Mouse (Mus musculus) megakaryocyte progenitor cell, adult 5-6 weeks (primary cell): ENCODE results near the gene Gas2. TPM values are rescaled to one million over a fixed set of nuclear protein-coding genes. Genes with fewer than 3 reads are reported as not detected.

ENCODE experiments used
- ATAC-seq: replicated peaks from 2 replicates; pipeline ENCODE4 v1.8.0; 2016; ENCODE audit warnings: mild to moderate bottlenecking, moderate TSS enrichment, inconsistent platforms; ENCODE audit not compliant: poor library complexity
- total RNA-seq, 2 experiments: library from RNA; stranded (forward) in 1 of 2; stranded (reverse) in 1 of 2; fragments of 157-497, 149-512 nt in 1 of 2; fragments of 200-1000 nt in 1 of 2; gene quantifications; 2 replicates each; pipeline versions ENCODE4 v1.2.3 to v1.2.4; 2015 to 2017

Gene Gas2
- 9.7 and 14.2 TPM in 2 replicates for total RNA-seq (2015)
- total RNA-seq (2017) = 7.5 and 11.4 TPM in 2 replicates

DNA sequence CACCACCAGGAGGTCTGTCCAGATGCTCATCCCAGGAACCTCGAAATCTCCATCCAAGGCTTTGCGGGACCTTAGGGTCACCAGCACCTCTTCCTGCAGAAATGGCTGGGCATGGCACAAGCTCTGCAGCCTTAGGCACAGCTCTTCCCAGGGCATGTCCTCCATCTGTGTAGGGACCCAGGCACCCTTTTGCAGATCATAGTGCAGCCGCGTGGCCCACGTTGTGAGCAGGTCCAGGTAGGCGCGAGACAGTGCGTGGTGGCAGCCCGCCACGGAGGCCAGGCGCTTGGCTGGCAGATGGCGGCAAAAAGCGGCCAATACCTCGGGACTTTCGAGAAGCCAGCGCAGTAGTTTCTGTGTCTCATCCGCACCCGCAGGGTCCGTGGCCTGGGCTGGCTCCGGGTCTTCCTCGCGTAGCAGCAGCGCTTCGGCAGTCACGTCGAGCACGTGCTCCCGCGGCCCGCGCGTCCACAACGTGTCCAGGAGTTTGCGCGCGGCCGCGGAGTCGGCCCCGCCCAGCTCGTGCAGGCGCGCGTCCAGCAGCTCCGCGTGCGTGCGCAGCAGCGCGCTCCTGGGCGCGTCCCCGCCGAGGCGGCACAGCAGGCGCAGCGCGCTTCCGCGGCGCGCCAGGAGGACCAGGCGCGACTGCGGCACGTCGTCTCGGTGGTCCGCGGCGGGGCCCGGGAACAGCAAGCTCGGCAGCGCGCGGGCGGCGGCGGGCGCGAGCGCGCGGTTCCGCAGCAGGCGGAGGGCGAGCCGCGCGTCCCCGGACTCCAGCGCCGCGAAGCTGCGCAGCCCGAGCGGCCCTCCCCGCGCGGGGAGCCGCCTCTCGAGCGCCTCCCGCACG is at the start of gene Gas2:
TSS of gene Gas2 (plus strand) at position 766 of the 847 bp plus-strand sequence.
- ATAC-seq = peak; percentile 70

GRCm38 (mm10) chr7:51815473-51816282 is 46.1 kb upstream of the Gas2 start:
- no peak for ATAC-seq

DNA sequence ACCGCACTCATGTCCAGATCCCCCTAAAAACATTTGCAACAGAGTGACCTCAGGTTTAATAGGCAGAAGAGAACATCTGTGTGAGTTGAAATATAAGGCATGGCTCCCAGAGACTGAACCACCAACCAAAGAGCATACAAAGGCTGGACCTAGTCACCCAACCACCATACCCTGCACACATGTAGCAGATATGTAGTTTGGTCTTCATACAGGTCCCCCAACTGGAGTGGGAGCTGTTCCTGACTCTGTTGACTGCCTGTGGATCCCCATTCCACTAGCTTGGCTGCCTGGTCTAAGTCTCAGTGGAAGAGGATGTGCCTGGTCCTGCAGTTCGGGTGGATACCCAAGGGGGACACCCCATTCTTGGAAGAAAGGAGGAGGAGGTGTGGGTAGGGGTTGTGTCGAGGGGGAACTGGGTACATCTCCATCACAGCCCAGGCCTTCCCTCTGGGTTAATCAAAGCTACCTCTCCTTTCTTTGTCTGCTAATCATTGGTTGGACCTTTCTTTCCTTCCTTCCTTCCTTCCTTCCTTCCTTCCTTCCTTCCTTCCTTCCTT is 45.5 kb upstream of the Gas2 start:
- ATAC-seq = no peak

- ATAC-seq = no peak
These were observed 43.4 kb upstream of the Gas2 start for GRCm38 (mm10) chr7:51818251-51818974.

- no peak for ATAC-seq
These were observed 41.9 kb upstream of the Gas2 start for GRCm38 (mm10) chr7:51819891-51820290.

DNA sequence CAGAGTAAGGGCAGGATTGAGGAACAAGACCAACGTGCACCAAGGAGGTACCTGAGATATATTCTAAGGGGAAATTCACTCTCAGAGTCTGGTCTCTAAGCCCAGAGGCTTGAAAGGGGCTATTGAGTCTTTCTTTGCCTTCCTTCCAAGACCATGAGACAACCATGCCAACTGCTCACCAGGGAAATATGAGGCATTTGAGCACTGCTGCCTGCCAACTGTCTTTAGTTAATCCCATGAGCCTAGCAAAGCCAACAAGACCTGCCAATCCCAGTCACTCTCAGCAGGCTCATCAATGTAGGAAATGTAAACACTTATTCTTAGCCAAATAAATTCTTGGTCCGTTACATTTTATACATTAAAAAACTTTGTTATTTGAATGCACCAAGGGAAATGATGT is 40.3 kb upstream of the Gas2 start:
- no peak for ATAC-seq

DNA sequence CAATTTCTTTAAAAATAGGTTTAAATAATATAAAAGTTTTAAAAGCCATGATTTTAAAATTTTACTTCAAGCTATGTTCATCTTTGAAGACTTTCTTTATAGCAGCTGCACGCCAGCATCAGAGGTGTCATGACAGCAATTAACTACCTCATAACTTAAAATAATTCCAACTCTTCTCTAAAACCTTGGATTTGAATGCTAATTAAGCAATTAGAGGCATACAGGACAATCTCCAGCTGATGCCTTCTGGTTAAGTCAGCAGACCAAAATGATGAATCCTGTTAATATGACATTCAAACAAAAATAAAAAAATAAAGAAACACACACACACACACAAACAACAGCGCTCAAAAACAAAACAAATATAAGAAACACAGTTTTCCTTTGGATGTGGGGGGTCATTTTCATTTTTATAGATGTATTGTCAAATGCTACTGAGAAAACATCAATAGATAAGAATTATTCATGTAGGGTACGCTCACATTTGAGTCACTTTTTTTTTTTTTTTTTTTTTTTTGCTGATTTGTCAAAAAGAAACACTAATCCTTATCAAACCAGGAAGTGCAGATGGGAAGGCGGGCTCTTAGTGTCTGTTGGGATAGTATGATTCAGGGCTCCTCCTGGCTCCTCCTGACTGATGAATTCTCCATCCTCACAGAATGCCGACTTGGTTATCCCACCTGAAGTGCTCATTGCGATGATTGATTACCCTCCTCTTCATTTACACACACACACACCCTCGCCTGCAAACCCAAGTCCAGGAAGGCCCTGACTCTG is 38.1 kb upstream of the Gas2 start:
- no peak for ATAC-seq

DNA sequence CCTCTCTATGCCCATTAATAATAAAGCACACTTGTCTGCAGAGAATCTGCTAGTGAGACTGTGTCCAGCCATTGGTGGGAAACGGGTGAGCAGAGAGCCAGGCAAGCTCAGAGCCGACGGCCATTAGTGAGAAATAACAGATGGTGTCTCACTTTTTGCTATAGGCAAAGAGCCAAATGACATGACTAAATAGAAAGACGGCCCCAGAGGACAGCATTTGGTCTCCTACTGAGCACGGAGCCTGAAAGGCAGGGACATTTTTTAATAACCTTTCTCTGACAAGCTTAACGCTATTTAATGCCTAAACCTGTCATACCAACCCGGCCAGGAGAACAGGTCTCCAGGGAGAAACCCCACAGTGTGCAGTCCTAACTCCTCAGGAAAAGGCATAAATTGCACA is 29.9 kb upstream of the Gas2 start:
- ATAC-seq = no peak

GRCm38 (mm10) chr7:51840515-51840914 is 21.3 kb upstream of the Gas2 start:
- ATAC-seq = no peak

DNA sequence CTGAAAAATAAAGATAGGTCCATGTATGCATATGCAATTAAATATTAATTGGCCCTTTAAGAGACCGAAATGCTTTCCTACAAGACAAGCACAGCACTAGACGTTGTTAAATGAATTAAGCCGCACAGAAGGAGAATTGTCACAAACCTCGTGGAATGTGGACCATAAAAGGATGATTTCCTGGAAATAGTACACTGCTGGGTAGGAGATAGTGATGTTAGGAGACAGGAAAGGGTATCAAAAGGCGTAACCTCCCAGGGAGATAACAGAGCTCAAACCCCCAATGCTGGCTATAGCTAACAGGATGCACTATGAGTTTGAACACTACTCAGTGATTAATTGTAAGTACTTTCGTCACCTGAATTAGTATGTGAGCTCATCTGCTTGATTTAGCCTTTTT is 10.9 kb upstream of the Gas2 start:
- no peak for ATAC-seq

GRCm38 (mm10) chr7:51851890-51852507 is 9.8 kb upstream of the Gas2 start:
- ATAC-seq = no peak

GRCm38 (mm10) chr7:51862097-51862492 is 280 bp downstream of the Gas2 start, which contains the start of gene Fancf:
Gene Fancf, minus strand, starts transcription at chr7:51862267.
- ATAC-seq = peak; percentile 89

DNA sequence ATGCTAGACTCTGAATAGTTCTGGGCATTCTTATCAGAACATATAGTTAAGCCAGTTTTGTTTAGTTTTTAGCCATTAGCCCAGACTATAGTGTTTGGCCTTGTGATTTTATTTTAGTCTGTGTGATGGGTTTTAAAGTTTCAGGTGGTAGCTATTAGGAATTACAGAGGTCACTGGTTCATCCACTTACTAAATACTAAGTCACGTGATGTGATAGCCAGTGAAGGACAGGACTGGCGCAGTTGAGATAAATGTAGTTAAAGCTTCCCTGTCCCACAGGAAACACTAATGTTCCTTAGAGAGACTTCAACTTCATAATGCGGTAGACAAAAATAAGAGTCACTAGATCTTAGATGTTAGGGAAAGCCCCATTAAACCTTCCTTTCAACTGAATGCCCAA is 1.0 kb downstream of the Gas2 start:
- no peak for ATAC-seq

GRCm38 (mm10) chr7:51865336-51865735 is 3.5 kb downstream of the Gas2 start:
- ATAC-seq = no peak

- no peak for ATAC-seq
These were observed 6.2 kb downstream of the Gas2 start for GRCm38 (mm10) chr7:51867983-51868382.

DNA sequence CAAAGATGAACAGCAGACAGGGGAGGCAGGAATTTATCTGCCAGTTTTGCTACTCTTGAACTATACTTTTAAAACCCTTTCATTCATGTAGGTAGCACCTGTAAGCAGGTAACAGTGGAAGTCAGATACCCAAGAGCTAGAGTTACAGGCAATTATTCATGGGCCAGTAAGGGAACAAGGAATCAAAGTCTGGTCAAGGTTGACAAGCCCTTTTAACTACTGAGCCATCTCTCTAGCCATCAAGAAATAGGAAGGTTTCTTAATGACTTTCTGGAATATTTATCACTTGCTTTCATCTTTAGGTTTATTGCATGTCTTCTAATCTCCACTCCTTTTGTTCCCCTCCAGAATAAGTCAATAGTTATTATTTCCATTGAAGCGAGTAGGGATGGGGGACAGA is 10.2 kb downstream of the Gas2 start:
- ATAC-seq = no peak

GRCm38 (mm10) chr7:51872597-51872996 is 10.8 kb downstream of the Gas2 start:
- ATAC-seq = peak; percentile 54; the same call in 1 of the 2 replicates

DNA sequence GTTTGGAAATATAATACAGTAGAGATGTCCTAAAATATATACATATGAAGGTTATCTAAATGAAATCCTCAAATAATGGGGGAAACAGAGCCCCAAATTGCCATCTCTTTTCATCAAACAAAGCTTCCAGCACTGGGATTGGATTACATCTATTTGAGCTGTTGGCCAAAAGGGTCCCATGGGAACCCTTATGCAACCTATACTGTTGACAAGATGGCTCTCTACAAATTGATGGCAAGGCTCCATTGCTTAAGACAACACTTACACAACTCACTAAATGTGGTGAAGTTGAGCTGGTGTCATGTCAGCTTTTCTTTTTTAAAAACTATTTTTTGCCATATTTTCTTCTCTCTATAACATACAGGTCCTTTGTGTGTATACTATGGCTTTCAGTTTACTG is 14.5 kb downstream of the Gas2 start:
- ATAC-seq = no peak

DNA sequence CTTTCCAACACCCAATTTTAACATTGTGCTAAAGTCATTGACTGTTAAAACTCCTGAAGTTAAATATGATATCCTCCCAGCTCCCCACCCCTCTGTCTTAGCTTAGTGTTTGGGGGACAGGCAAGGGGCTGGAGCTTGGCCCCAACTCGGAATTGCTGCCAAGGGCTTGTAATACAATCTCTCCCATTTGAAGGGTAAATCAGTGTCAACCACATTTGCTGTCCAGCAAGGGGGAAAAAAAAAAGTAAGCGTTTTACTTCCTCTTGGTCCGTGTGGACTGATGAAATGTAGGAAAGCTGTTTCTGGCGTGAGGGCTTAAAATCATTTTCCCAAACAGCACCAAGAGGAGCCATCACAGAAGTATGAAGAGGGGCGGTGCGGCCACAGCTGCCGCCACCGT is 16.9 kb downstream of the Gas2 start:
- peak; percentile 32 for ATAC-seq
